Mouse (Mus musculus) intestine, postnatal 0 days (tissue): Measurements from ENCODE around the gene Myh11. TPM values are rescaled to one million over a fixed set of nuclear protein-coding genes. Genes with fewer than 3 reads are reported as not detected.

Source experiments
- ATAC-seq: fragments of 200-750 bp; cut with Nextera tagmentation; 2 replicates; pipeline ENCODE4 v1.8.0; 2017; ENCODE audit warnings: mild to moderate bottlenecking, moderate TSS enrichment, moderate library complexity
- H3K27ac ChIP-seq: fragments of 300-500 bp; sonication (generic); 2 replicates; pipeline ENCODE4 v1.5.1; 2014; ENCODE audit warnings: mild to moderate bottlenecking, low read depth, low read length, moderate library complexity
- H3K27me3 ChIP-seq: fragments of 300-500 bp; sonication (generic); replicated peaks from 2 replicates; pipeline ENCODE4 v1.6.1; 2014; ENCODE audit warnings: low read length, mixed read lengths; ENCODE audit not compliant: control insufficient read depth, insufficient read depth
- H3K36me3 ChIP-seq: fragments of 300-500 bp; sonication (generic); 2 replicates; pipeline ENCODE4 v1.6.1; 2014; ENCODE audit warnings: mild to moderate bottlenecking, moderate library complexity; ENCODE audit not compliant: control insufficient read depth, insufficient read depth
- H3K4me1 ChIP-seq: fragments of 300-500 bp; sonication (generic); replicated peaks from 2 replicates; pipeline ENCODE4 v1.6.1; 2014; ENCODE audit warnings: antibody characterized with exemption, low read length, mixed read lengths; ENCODE audit not compliant: control insufficient read depth, insufficient read depth
- H3K4me2 ChIP-seq: fragments of 300-500 bp; sonication (generic); replicated peaks from 2 replicates; pipeline ENCODE4 v1.6.1; 2014; ENCODE audit warnings: low read depth, mild to moderate bottlenecking, moderate library complexity
- H3K4me3 ChIP-seq: fragments of 300-500 bp; sonication (generic); 2 replicates; pipeline ENCODE4 v1.5.1; 2014; ENCODE audit warnings: low read depth, low read length
- H3K9ac ChIP-seq: fragments of 300-500 bp; sonication (generic); 2 replicates; pipeline ENCODE4 v1.6.1; 2014; ENCODE audit warnings: mild to moderate bottlenecking, low read depth, low read length
- H3K9me3 ChIP-seq: fragments of 300-500 bp; sonication (generic); 2 replicates; pipeline ENCODE4 v1.6.1; 2016; ENCODE audit warnings: mixed run types; ENCODE audit not compliant: control insufficient read depth
- CTCF ChIP-seq: sonication (generic); IDR thresholded peaks from 2 replicates; pipeline ENCODE4 v1.5.1; 2016; ENCODE audit warnings: low read depth, mild to moderate bottlenecking, control low read depth, antibody characterized with exemption, moderate library complexity
- WGBS: fragments of 180-500 bp; shearing (Covaris S2); extraction: QIAGEN DNeasy Blood & Tissue Kit; methylation state at CpG from one replicate; pipeline ENCODE4 v1.1.7; 2014; 5-methylcytosine and 5-hydroxymethylcytosine counted together
- polyA plus RNA-seq: library from polyadenylated mRNA; unstranded; fragments of >200 nt; fragmentation: Nextera tagmentation; extraction: Ambion mirVana; gene quantifications from 2 replicates; pipeline ENCODE4 v1.2.1, GENCODE M21; 2015

Myh11 gene
- polyA plus RNA-seq, 1 experiment from 2014 or later, result 164 TPM

GRCm38 (mm10) chr16:14183856-14184255 is 107.3 kb downstream of the Myh11 start:
- no peaks in the 10 kb centered on the region for H3K4me1 ChIP-seq
- peaks cover 60% of the 10 kb centered on the region for H3K36me3 ChIP-seq
- no peak for ATAC-seq
- no peak overlapping the region for H3K4me3 ChIP-seq
- H3K9me3 ChIP-seq, result no peaks in the 10 kb centered on the region
- TF ChIP-seq CTCF, result no peak
- no peaks in the 10 kb centered on the region for H3K27me3 ChIP-seq
- H3K4me2 ChIP-seq, result no peak overlapping the region
- no peak overlapping the region for H3K9ac ChIP-seq
- H3K27ac ChIP-seq, result peak overlapping the region; percentile 41; the same call in 1 of the 2 replicates
- WGBS, result 76% methylated on average over 1 of the region's 1 CpGs

GRCm38 (mm10) chr16:14182360-14182759 is 108.8 kb downstream of the Myh11 start:
- ATAC-seq, result no peak

GRCm38 (mm10) chr16:14180163-14180733 is 110.9 kb downstream of the Myh11 start:
- Histone ChIP-seq H3K27me3 (no peaks in the 10 kb centered on the region), H3K4me1 (no peaks in the 10 kb centered on the region), H3K9ac (no peak overlapping the region), H3K4me2 (no peak overlapping the region), H3K4me3 (no peak overlapping the region), H3K36me3 (peaks cover 54% of the 10 kb centered on the region), H3K27ac (no peak overlapping the region), H3K9me3 (no peaks in the 10 kb centered on the region)
- no peak for ATAC-seq
- TF ChIP-seq CTCF, result no peak
- 73% methylated on average over 6 of the region's 6 CpGs for WGBS

More at GRCm38 (mm10) chr16:14182360-14182759, 108.8 kb downstream of the Myh11 start:
- no peaks in the 10 kb centered on the region for H3K9me3 ChIP-seq
- H3K27me3 ChIP-seq, result no peaks in the 10 kb centered on the region
- 80% methylated on average over 5 of the region's 5 CpGs for WGBS
- H3K36me3 ChIP-seq, result peaks cover 54% of the 10 kb centered on the region
- TF ChIP-seq CTCF, result no peak
- no peak overlapping the region for H3K9ac ChIP-seq
- H3K4me2 ChIP-seq, result no peak overlapping the region
- H3K4me3 ChIP-seq, result no peak overlapping the region
- H3K27ac ChIP-seq, result no peak overlapping the region
- no peaks in the 10 kb centered on the region for H3K4me1 ChIP-seq

- ATAC-seq, result no peak
- H3K36me3 ChIP-seq, result peaks cover 55% of the 10 kb centered on the region
- 48% methylated on average over 3 of the region's 3 CpGs for WGBS
Observed at GRCm38 (mm10) chr16:14178041-14178440, 113.1 kb downstream of the Myh11 start.

GRCm38 (mm10) chr16:14169706-14170105 is 121.5 kb downstream of the Myh11 start:
- H3K4me1 ChIP-seq, result no peaks in the 10 kb centered on the region
- H3K4me3 ChIP-seq, result no peak overlapping the region
- 91% methylated on average over 1 of the region's 1 CpGs for WGBS
- H3K36me3 ChIP-seq, result peaks cover 44% of the 10 kb centered on the region
- no peaks in the 10 kb centered on the region for H3K9me3 ChIP-seq
- no peak overlapping the region for H3K27ac ChIP-seq
- TF ChIP-seq CTCF, result no peak
- H3K27me3 ChIP-seq, result no peaks in the 10 kb centered on the region
- no peak overlapping the region for H3K9ac ChIP-seq
- H3K4me2 ChIP-seq, result no peak overlapping the region
- ATAC-seq, result no peak

More at GRCm38 (mm10) chr16:14178041-14178440, 113.1 kb downstream of the Myh11 start:
- Histone ChIP-seq H3K27me3 (no peaks in the 10 kb centered on the region), H3K27ac (no peak overlapping the region), H3K4me3 (no peak overlapping the region), H3K9me3 (no peaks in the 10 kb centered on the region), H3K9ac (no peak overlapping the region), H3K4me2 (no peak overlapping the region), H3K4me1 (no peaks in the 10 kb centered on the region)
- TF ChIP-seq CTCF, result no peak

- Histone ChIP-seq H3K27me3 (no peaks in the 10 kb centered on the region), H3K9ac (no peak overlapping the region), H3K27ac (no peak overlapping the region), H3K4me1 (no peaks in the 10 kb centered on the region), H3K4me3 (no peak overlapping the region), H3K9me3 (no peaks in the 10 kb centered on the region), H3K4me2 (no peak overlapping the region), H3K36me3 (peaks cover 21% of the 10 kb centered on the region)
- WGBS, result 84% methylated on average over 4 of the region's 4 CpGs
- TF ChIP-seq CTCF, result no peak
- ATAC-seq, result no peak
Observed at GRCm38 (mm10) chr16:14166490-14166889, 124.7 kb downstream of the Myh11 start.

- no peaks in the 10 kb centered on the region for H3K9me3 ChIP-seq
Observed at GRCm38 (mm10) chr16:14163731-14164130, 127.4 kb downstream of the Myh11 start.

More at GRCm38 (mm10) chr16:14163731-14164130, 127.4 kb downstream of the Myh11 start:
- H3K4me2 ChIP-seq, result peak overlapping the region; percentile 95
- peak overlapping the region; percentile 66 for H3K4me3 ChIP-seq
- H3K27me3 ChIP-seq, result no peaks in the 10 kb centered on the region
- H3K9ac ChIP-seq, result peak overlapping the region; percentile 68
- H3K4me1 ChIP-seq, result no peaks in the 10 kb centered on the region
- H3K36me3 ChIP-seq, result no peaks in the 10 kb centered on the region; the same call in 1 of the 2 replicates
- 5% methylated on average over 10 of the region's 10 CpGs for WGBS
- no peak for TF ChIP-seq CTCF
- no peak for ATAC-seq
- 0 out of 2 replicates have a peak overlapping the region, but pooled peaks have one; percentile 50 for H3K27ac ChIP-seq
